Mouse (Mus musculus): ENCODE measurements at regions not wholly inside any gene's neighbourhood (a gene's known extent, or its start where the extent isn't known, plus 50 kb on each side); places are given as distances from the start of the nearest gene placed in this dataset.

DNA sequence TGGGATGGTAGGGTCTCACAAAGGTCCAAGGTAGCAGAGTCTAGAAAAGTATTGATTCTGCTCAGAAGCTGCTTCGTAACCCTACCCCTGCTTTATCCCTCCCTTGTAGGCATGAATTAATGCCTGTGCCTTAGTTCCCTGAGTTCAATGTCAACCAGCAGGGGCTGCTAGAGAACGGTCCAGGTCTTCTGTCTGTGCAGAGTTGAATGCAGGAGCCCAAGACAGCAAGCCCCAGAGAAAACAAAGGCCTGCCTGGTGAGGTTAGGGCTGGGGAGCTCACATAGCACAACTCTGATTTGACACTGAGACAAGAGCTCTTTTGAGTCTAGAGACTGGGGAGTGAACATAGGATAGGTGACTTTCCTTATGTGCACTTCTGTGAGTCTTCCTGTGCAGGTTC, 56.6 kb downstream of the Olig3 start:
- peak; percentile 20 for DNase-seq

DNA sequence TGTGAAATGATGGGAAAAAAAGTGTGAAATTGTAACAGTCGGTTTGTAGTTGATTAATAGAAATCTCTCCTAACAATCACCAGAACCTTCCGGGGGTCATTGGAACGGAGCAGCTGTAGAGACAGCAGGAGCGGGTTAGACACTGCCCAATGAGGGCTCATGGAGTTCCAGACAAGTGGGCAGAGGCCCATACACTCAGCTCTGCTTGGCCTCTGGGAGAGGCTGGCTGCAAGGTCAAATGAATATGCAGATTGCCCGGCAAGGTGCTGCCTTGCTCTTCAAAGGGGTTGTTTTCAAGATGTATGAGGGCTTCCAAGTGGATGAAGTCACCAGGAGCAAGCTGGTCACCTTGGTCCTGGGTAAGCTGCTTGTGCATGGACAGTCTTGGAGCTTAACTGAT, 57.6 kb downstream of the Olig3 start:
- DNase-seq = no peak

- DNase-seq = no peak
Measured at GRCm38 (mm10) chr10:19414834-19415233, 58.5 kb downstream of the Olig3 start.

DNA sequence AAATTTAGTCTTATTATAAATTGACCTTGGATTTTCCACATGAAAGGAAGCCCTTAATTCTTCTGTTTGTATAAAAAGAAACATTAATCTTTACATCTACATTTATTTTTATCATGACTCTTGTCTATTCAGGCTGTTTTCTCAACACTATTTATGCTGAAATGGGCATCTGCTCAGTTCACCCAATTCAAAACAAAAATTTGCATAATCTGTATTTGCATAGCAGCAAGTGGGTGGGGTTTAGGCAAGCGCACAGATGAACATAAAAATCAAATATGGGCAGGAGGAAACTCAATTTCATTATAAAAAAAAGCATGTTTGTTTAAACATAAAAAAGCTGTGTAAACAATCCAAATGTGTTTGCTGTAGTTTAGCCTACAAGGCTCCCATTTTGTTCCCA, 67.7 kb downstream of the Olig3 start:
- no peak for DNase-seq

- no peak for DNase-seq
Measured at GRCm38 (mm10) chr10:19424961-19425360, 68.6 kb downstream of the Olig3 start.

GRCm38 (mm10) chr10:19426835-19427234, 70.5 kb downstream of the Olig3 start:
- no peak for DNase-seq

- no peak for DNase-seq
Measured at GRCm38 (mm10) chr10:19432515-19432914, 76.2 kb downstream of the Olig3 start.

GRCm38 (mm10) chr10:19434661-19435060, 78.3 kb downstream of the Olig3 start:
- no peak for DNase-seq

DNA sequence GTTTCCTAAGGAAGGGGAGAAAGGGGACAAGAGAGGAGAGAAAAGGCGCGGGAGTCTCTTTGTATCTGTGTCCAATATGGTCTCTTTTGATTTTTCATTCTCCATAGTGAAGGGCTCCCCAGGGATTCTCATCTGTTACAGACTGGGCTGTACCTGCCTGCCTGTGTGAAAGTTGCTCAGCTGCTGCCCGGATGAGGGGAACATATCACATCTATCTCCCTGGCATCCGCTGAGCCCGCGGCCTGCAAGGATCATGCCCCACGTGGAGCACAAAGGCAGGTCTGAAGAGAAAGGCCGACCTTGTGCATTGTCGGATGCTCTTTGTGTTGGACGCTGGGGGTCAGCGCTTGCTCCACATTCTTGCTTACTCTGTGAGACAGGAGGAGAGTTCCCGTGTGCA, 85.5 kb downstream of the Olig3 start:
- peak; percentile 21 for DNase-seq

- DNase-seq = no peak
Measured at GRCm38 (mm10) chr10:19443516-19443915, 87.2 kb downstream of the Olig3 start.

DNA sequence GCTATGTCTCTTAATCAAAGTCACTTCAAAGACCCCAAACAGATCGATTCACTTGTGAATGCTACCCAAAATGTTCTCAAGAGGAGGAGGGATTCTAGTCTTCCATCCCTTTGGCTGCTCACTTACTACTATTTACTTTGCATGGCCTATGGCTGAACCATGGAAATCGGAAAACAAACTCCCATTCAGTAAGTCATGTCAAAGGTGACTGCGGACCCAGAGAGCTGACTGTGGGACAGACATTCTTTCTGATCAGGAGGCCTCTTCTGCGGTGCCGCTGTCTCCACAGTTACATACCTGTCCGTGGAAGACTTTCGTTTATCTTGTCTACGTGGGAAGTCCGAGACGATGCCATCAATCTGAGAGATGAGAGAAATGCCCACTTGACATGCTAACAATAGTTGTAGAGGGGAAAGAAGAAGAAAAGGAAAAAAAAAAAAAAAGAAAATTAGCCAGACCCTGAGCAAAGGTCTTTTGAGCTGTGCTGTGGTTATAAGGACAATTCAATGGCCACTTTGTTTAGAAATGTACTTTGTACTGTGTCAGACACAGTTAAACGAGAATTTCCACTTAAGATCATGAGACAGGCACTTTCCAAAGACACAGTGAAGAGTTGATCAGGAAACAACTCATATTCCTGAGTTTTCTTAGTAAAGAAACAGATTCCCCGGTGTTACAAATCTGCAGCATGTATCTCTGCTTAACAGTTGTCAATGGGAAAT, 92.7 kb downstream of the Olig3 start:
- DNase-seq = no peak

DNA sequence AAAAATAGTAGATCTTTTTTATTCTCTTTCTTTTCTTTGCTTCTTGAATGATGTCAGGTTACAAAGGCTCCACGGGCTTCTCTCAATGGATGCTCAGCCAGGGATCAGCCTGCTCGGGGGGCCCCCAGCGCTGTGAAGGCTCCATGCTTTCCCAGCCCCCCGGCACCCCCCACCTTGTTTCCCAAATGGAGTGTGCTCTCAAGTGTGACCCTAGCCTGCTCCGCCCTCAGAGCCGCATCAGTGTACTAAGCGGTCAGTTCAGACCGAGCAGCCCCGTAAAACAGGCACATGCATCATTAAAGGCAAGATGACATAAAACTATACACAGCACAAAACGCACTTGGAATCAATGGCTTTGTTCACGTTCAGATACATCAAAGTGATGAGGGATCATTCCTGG, 102.7 kb downstream of the Olig3 start:
- no peak for DNase-seq

DNA sequence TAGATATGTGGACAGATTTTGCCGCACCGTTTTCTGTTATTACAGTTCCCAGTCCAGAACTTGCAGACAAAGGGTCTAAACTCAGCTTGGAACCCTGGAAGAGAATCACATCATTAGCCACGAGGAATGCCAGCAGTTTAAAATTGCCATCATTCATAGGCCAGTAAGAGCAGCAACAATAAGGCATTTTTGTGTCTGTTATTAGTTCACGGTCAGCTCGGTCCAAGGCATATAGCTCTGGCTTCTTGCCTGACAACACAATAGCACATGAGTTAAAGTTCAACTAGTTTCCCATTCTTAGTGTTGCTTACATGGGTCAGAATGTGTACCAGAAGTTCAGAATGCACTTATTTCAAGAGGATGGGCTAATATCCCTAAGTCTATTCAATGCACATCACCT, 103.4 kb downstream of the Olig3 start:
- no peak for DNase-seq

GRCm38 (mm10) chr10:19460164-19460563, 103.8 kb downstream of the Olig3 start:
- DNase-seq = peak; percentile 39

GRCm38 (mm10) chr10:19463800-19464199, 107.5 kb downstream of the Olig3 start:
- DNase-seq = no peak

GRCm38 (mm10) chr10:19464504-19464903, 108.2 kb downstream of the Olig3 start:
- no peak for DNase-seq

DNA sequence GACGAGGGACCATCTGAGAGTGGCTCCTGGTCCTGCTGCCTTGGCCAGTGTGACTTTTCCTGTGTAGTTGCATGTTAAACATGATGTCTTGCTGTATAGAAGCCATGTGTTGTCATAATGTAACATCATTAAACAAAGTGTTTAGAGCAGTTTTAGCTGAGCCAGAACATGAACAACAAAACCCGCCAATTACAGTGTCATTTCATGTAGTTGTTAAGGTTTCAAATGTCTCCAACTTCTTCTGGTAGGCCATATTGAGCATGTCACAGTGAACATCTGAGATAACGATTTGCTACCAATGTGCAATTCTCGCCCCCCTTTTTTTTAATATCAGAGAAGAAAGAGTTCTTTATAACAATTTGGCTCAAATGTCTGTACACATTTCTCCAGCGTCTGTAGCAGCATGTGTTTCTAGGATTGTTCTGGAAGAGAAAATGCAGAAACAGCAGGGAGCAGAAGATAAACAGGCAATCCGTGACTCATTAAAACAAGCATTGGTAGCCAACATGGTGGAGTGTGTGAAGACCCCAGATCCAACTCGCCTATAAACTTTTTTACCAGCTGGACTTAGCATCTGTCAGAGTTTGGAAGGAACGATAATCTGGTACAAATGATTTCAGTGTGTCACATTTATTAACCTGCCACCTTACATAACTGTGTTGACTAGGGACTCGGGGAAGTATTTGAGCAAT, 115.2 kb downstream of the Olig3 start:
- DNase-seq = no peak

GRCm38 (mm10) chr10:19472066-19472465, 115.7 kb downstream of the Olig3 start:
- DNase-seq = no peak

- DNase-seq = no peak
Measured at GRCm38 (mm10) chr10:19472949-19473535, 116.7 kb downstream of the Olig3 start.

GRCm38 (mm10) chr10:19485537-19486135, 106.1 kb upstream of the Ifngr1 start:
- DNase-seq = no peak

DNA sequence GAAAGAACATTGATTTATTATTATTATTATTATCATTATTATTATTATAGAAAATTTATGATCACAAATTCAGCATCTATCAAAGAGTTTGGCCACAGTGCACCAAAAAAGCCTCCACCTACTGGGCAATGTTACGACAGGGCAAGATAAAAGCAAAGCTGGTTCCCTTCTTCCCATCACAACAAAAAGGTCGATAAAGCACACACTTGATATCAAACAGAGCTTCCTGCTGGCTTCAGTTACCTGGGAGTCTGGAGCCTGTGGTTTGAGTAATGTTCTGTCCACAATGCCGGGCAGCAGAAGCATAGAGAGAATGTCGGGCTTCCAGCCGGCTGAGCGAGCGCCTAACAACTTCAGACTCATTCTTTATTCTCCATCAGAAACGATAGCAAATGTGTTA, 101.2 kb upstream of the Ifngr1 start:
- no peak for DNase-seq

GRCm38 (mm10) chr10:19491513-19492380, 100.0 kb upstream of the Ifngr1 start:
- peak; percentile 86 for DNase-seq
